Mouse (Mus musculus) yolk sac, embryonic 10.5 days (tissue): ENCODE results near the gene Ppdpf.

Source experiments
- DNase-seq: peaks from one replicate; pipeline ENCODE4 v3.0.0-alpha.2; 2017; ENCODE audit warnings: low spot score

The Ppdpf gene

GRCm38 (mm10) chr2:181219538-181220216 lies 32.6 kb downstream of the Ppdpf start, which contains the start of gene Fndc11:
Gene Fndc11, plus strand, starts transcription at chr2:181220013.
- DNase-seq = peak; percentile 73

GRCm38 (mm10) chr2:181220361-181220760 lies 33.3 kb downstream of the Ppdpf start:
- DNase-seq = no peak

- DNase-seq = peak; percentile 78
Observed at GRCm38 (mm10) chr2:181224994-181225393, 37.9 kb downstream of the Ppdpf start.

- DNase-seq = peak; percentile 75
Observed at GRCm38 (mm10) chr2:181227122-181227521, 40.1 kb downstream of the Ppdpf start.

- no peak for DNase-seq
Observed at GRCm38 (mm10) chr2:181228335-181228734, 41.3 kb downstream of the Ppdpf start.

- DNase-seq = no peak
Observed at GRCm38 (mm10) chr2:181231171-181231570, 44.1 kb downstream of the Ppdpf start.

GRCm38 (mm10) chr2:181233443-181233842 lies 46.4 kb downstream of the Ppdpf start:
- no peak for DNase-seq

GRCm38 (mm10) chr2:181234680-181235079 lies 47.6 kb downstream of the Ppdpf start:
- no peak for DNase-seq

GRCm38 (mm10) chr2:181235681-181236566 lies 48.9 kb downstream of the Ppdpf start:
- DNase-seq = no peak

- no peak for DNase-seq
Observed at GRCm38 (mm10) chr2:181237251-181238014, 50.4 kb downstream of the Ppdpf start.

- DNase-seq = no peak
Observed at GRCm38 (mm10) chr2:181238091-181238610, 51.1 kb downstream of the Ppdpf start.
